Mouse (Mus musculus): ENCODE results near the gene Mfsd2a. TPM values are rescaled to one million over a fixed set of nuclear protein-coding genes. Genes with fewer than 3 reads are reported as not detected.

Gene Mfsd2a
- 3.1 and 3.4 TPM in 2 replicates for polyA plus RNA-seq (2015; fragmentation: Nextera tagmentation; extraction: Ambion mirVana)

- Histone ChIP-seq H3K4me2 (replicated peaks; ENCODE audit: low read depth, low read length) (peak within 1 kb of the TSS; percentile 94), H3K4me3 (ENCODE audit: low read length) (peak within 1 kb of the TSS; percentile 55), H3K9me3 (ENCODE audit: low read length) (no peaks in the 10 kb centered on the region), H3K36me3 (ENCODE audit: insufficient read depth, low read length) (no peaks in the 10 kb centered on the region), H3K9ac (replicated peaks; ENCODE audit: low read length) (peak within 1 kb of the TSS; percentile 55), H3K27ac (ENCODE audit: low read length) (no peak within 1 kb of the TSS), H3K27me3 (ENCODE audit: insufficient read depth, low read length) (no peaks in the 10 kb centered on the region), H3K4me1 (ENCODE audit: insufficient read depth, low read length) (peaks cover 21% of the 10 kb centered on the region)
- peak; percentile 72 for ATAC-seq (ENCODE audit: low FRiP score, low TSS enrichment)
- under 1% methylated on average over 27 of the region's 27 CpGs for WGBS
These were observed at the start of gene Mfsd2a for GRCm38 (mm10) chr4:122961100-122961567. Gene Mfsd2a (minus strand): TSS chr4:122961188.

GRCm38 (mm10) chr4:123005054-123005966 is 44.3 kb upstream of the Mfsd2a start:
- Histone ChIP-seq H3K4me1 (ENCODE audit: insufficient read depth, low read length) (peaks cover 6% of the 10 kb centered on the region; the same call in 1 of the 2 replicates), H3K9me3 (ENCODE audit: low read length) (no peaks in the 10 kb centered on the region), H3K36me3 (ENCODE audit: insufficient read depth, low read length) (no peaks in the 10 kb centered on the region), H3K27me3 (ENCODE audit: insufficient read depth, low read length) (peaks cover 4% of the 10 kb centered on the region; the same call in 1 of the 2 replicates), H3K9ac (replicated peaks; ENCODE audit: low read length) (no peak overlapping the region), H3K4me3 (ENCODE audit: low read length) (no peak overlapping the region), H3K27ac (ENCODE audit: low read length) (no peak overlapping the region), H3K4me2 (replicated peaks; ENCODE audit: low read depth, low read length) (no peak overlapping the region)
- WGBS, result 41% methylated on average over 15 of the region's 15 CpGs
- ATAC-seq (ENCODE audit: low FRiP score, low TSS enrichment), result 0 out of 2 replicates have a peak, but pooled peaks have one; percentile 54

GRCm38 (mm10) chr4:123000617-123001342 is 39.8 kb upstream of the Mfsd2a start:
- no peak overlapping the region for H3K4me2 ChIP-seq (replicated peaks; ENCODE audit: low read depth, low read length)
- ATAC-seq (ENCODE audit: low FRiP score, low TSS enrichment), result no peak
- no peak overlapping the region for H3K27ac ChIP-seq (ENCODE audit: low read length)
- 71% methylated on average over 17 of the region's 17 CpGs for WGBS
- H3K9me3 ChIP-seq (ENCODE audit: low read length), result no peaks in the 10 kb centered on the region
- H3K4me1 ChIP-seq (ENCODE audit: insufficient read depth, low read length), result peaks cover 33% of the 10 kb centered on the region
- H3K4me3 ChIP-seq (ENCODE audit: low read length), result no peak overlapping the region
- no peak overlapping the region; the same call in 1 of the 2 replicates for H3K9ac ChIP-seq (replicated peaks; ENCODE audit: low read length)
- no peaks in the 10 kb centered on the region for H3K36me3 ChIP-seq (ENCODE audit: insufficient read depth, low read length)
- H3K27me3 ChIP-seq (ENCODE audit: insufficient read depth, low read length), result peaks cover 29% of the 10 kb centered on the region; the same call in 1 of the 2 replicates

- H3K4me1 ChIP-seq (ENCODE audit: insufficient read depth, low read length), result peaks cover 30% of the 10 kb centered on the region
- H3K9ac ChIP-seq (replicated peaks; ENCODE audit: low read length), result no peak overlapping the region; the same call in 1 of the 2 replicates
- H3K27ac ChIP-seq (ENCODE audit: low read length), result no peak overlapping the region
- no peak for ATAC-seq (ENCODE audit: low FRiP score, low TSS enrichment)
- H3K27me3 ChIP-seq (ENCODE audit: insufficient read depth, low read length), result peaks cover 29% of the 10 kb centered on the region; the same call in 1 of the 2 replicates
- WGBS, result 71% methylated on average over 14 of the region's 14 CpGs
- H3K4me2 ChIP-seq (replicated peaks; ENCODE audit: low read depth, low read length), result no peak overlapping the region
- H3K4me3 ChIP-seq (ENCODE audit: low read length), result no peak overlapping the region
- no peaks in the 10 kb centered on the region for H3K9me3 ChIP-seq (ENCODE audit: low read length)
- H3K36me3 ChIP-seq (ENCODE audit: insufficient read depth, low read length), result no peaks in the 10 kb centered on the region
These were observed 39.1 kb upstream of the Mfsd2a start for GRCm38 (mm10) chr4:123000130-123000529.

GRCm38 (mm10) chr4:122999263-122999691 is 38.3 kb upstream of the Mfsd2a start:
- no peak overlapping the region for H3K4me3 ChIP-seq (ENCODE audit: low read length)
- H3K9ac ChIP-seq (replicated peaks; ENCODE audit: low read length), result no peak overlapping the region
- no peaks in the 10 kb centered on the region for H3K9me3 ChIP-seq (ENCODE audit: low read length)
- no peaks in the 10 kb centered on the region for H3K36me3 ChIP-seq (ENCODE audit: insufficient read depth, low read length)
- H3K27ac ChIP-seq (ENCODE audit: low read length), result no peak overlapping the region
- peak overlapping the region; percentile 99; the same call in 1 of the 2 replicates for H3K4me2 ChIP-seq (replicated peaks; ENCODE audit: low read depth, low read length)
- peaks cover 31% of the 10 kb centered on the region for H3K4me1 ChIP-seq (ENCODE audit: insufficient read depth, low read length)
- no peak for ATAC-seq (ENCODE audit: low FRiP score, low TSS enrichment)
- WGBS, result 11% methylated on average over 4 of the region's 4 CpGs
- peaks cover 29% of the 10 kb centered on the region; the same call in 1 of the 2 replicates for H3K27me3 ChIP-seq (ENCODE audit: insufficient read depth, low read length)

GRCm38 (mm10) chr4:122998537-122999262 is 37.7 kb upstream of the Mfsd2a start:
- Histone ChIP-seq H3K4me2 (replicated peaks; ENCODE audit: low read depth, low read length) (peak overlapping the region; percentile 99), H3K4me1 (ENCODE audit: insufficient read depth, low read length) (peaks cover 31% of the 10 kb centered on the region), H3K36me3 (ENCODE audit: insufficient read depth, low read length) (no peaks in the 10 kb centered on the region), H3K27me3 (ENCODE audit: insufficient read depth, low read length) (peaks cover 29% of the 10 kb centered on the region; the same call in 1 of the 2 replicates), H3K9me3 (ENCODE audit: low read length) (no peaks in the 10 kb centered on the region), H3K27ac (ENCODE audit: low read length) (no peak overlapping the region), H3K4me3 (ENCODE audit: low read length) (peak overlapping the region; percentile 11; the same call in 1 of the 2 replicates), H3K9ac (replicated peaks; ENCODE audit: low read length) (no peak overlapping the region)
- 19% methylated on average over 12 of the region's 12 CpGs for WGBS
- ATAC-seq (ENCODE audit: low FRiP score, low TSS enrichment), result no peak; the same call in 1 of the 2 replicates

- under 1% methylated on average over 47 of the region's 47 CpGs for whole genome bisulfite sequencing
- peak overlapping the region; percentile 99 for H3K4me2 ChIP-seq (replicated peaks; ENCODE audit: low read depth, low read length)
- peak; percentile 27 for ATAC-seq (ENCODE audit: low FRiP score, low TSS enrichment)
- no peak overlapping the region for H3K27ac ChIP-seq (ENCODE audit: low read length)
- H3K27me3 ChIP-seq (ENCODE audit: insufficient read depth, low read length), result peaks cover 29% of the 10 kb centered on the region; the same call in 1 of the 2 replicates
- peak overlapping the region; percentile 77 for H3K9ac ChIP-seq (replicated peaks; ENCODE audit: low read length)
- H3K4me1 ChIP-seq (ENCODE audit: insufficient read depth, low read length), result peaks cover 31% of the 10 kb centered on the region
- no peaks in the 10 kb centered on the region for H3K9me3 ChIP-seq (ENCODE audit: low read length)
- peak overlapping the region; percentile 73 for H3K4me3 ChIP-seq (ENCODE audit: low read length)
- no peaks in the 10 kb centered on the region for H3K36me3 ChIP-seq (ENCODE audit: insufficient read depth, low read length)
These were observed 35.8 kb upstream of the Mfsd2a start for GRCm38 (mm10) chr4:122996618-122997381.

GRCm38 (mm10) chr4:122996221-122996617 is 35.2 kb upstream of the Mfsd2a start:
- H3K4me3 ChIP-seq (ENCODE audit: low read length), result peak overlapping the region; percentile 73
- H3K9ac ChIP-seq (replicated peaks; ENCODE audit: low read length), result peak overlapping the region; percentile 77
- no peaks in the 10 kb centered on the region for H3K9me3 ChIP-seq (ENCODE audit: low read length)
- H3K27ac ChIP-seq (ENCODE audit: low read length), result peak overlapping the region; percentile 69
- peaks cover 29% of the 10 kb centered on the region; the same call in 1 of the 2 replicates for H3K27me3 ChIP-seq (ENCODE audit: insufficient read depth, low read length)
- no peaks in the 10 kb centered on the region for H3K36me3 ChIP-seq (ENCODE audit: insufficient read depth, low read length)
- ATAC-seq (ENCODE audit: low FRiP score, low TSS enrichment), result peak; percentile 40
- peaks cover 31% of the 10 kb centered on the region for H3K4me1 ChIP-seq (ENCODE audit: insufficient read depth, low read length)
- peak overlapping the region; percentile 99 for H3K4me2 ChIP-seq (replicated peaks; ENCODE audit: low read depth, low read length)
- WGBS, result under 1% methylated on average over 30 of the region's 32 CpGs

Measured in kidney, embryonic 16.5 days (tissue).